8 mouse cellular contexts compared by ENCODE assay signal in genomic region chr8:117801443-117802298, GRCm38 (mm10). TPM values are rescaled to one million over a fixed set of nuclear protein-coding genes. Genes with fewer than 3 reads are reported as not detected.
DNase-seq lines count a peak whose midpoint lies in the region; ATAC-seq and TF ChIP-seq lines count a peak whose summit lies in the region.

Gene Mphosph6 (minus strand): TSS chr8:117801943.

- TF ChIP-seq CTCF in gastrocnemius, adult 2 months (IDR thresholded peaks at IDR 0.05) = no peak
- TF ChIP-seq CTCF in hindbrain, postnatal 0 days (IDR thresholded peaks at IDR 0.05; ENCODE audit: low read depth) = peak; percentile 32
- TF ChIP-seq CTCF in left cerebral cortex, adult 2 months (IDR thresholded peaks at IDR 0.05) = no peak; the same call in none of the 2 replicates

- H3K4me1 ChIP-seq in hindbrain, postnatal 0 days (ENCODE audit: insufficient read depth, low read length) = peaks cover 8% of the 10 kb centered on the region

- H3K9ac ChIP-seq in hindbrain, postnatal 0 days (replicated peaks; ENCODE audit: low read length) = peak within 1 kb of the TSS; percentile 78

- H3K4me2 ChIP-seq in hindbrain, postnatal 0 days (ENCODE audit: low read depth, low read length) = peak within 1 kb of the TSS; percentile 63

- H3K36me3 ChIP-seq in hindbrain, postnatal 0 days (ENCODE audit: insufficient read depth, low read length) = peaks cover 9% of the 10 kb centered on the region; the same call in 1 of the 2 replicates

- under 1% methylated on average over 65 of the region's 65 CpGs for WGBS in hindbrain, postnatal 0 days

- peak; percentile 91 for ATAC-seq in common myeloid progenitor, adult 5-6 weeks (replicated peaks; ENCODE audit: low read depth, poor library complexity, severe bottlenecking)
- ATAC-seq in hindbrain, postnatal 0 days = peak; percentile 98
- peak; percentile 94 for ATAC-seq in megakaryocyte, adult 5-6 weeks (ENCODE audit: poor library complexity, severe bottlenecking)

- DNase-seq in ZHBTc4 (ENCODE audit: low read depth, low spot score) = peak; percentile 99
- peak; percentile 98 for DNase-seq in gastrocnemius, adult 2 months
- peak; percentile 99 for DNase-seq in hindbrain, postnatal 0 days (ENCODE audit: low spot score)
- DNase-seq in left cerebral cortex, adult 2 months (ENCODE audit: extremely low spot score in 1 of 2, low spot score in 2 of 2) = peak; percentile 95
- DNase-seq in right cerebral cortex, adult 2 months (ENCODE audit: low spot score in 2 of 2) = peak; percentile 95 to 97
- DNase-seq in urinary bladder, postnatal 14 days (ENCODE audit: low spot score) = peak; percentile 97

- no peaks in the 10 kb centered on the region for H3K9me3 ChIP-seq in hindbrain, postnatal 0 days (ENCODE audit: low read length)

- H3K4me3 ChIP-seq in gastrocnemius, adult 2 months = peak within 1 kb of the TSS; percentile 99
- H3K4me3 ChIP-seq in hindbrain, postnatal 0 days (ENCODE audit: low read length) = peak within 1 kb of the TSS; percentile 74
- peak within 1 kb of the TSS; percentile 96 for H3K4me3 ChIP-seq in left cerebral cortex, adult 2 months

- no peaks in the 10 kb centered on the region for H3K27me3 ChIP-seq in hindbrain, postnatal 0 days (ENCODE audit: insufficient read depth, low read length)

- intact Hi-C loops in gastrocnemius, adult 2 months (cut with DNase I) = no loop called here
- intact Hi-C loops in left cerebral cortex, adult 2 months (cut with DNase I) = no loop called here

- H3K27ac ChIP-seq in gastrocnemius, adult 2 months = peak within 1 kb of the TSS; percentile 92
- H3K27ac ChIP-seq in hindbrain, postnatal 0 days = peak within 1 kb of the TSS; percentile 92
- peak within 1 kb of the TSS; percentile 75 for H3K27ac ChIP-seq in left cerebral cortex, adult 2 months

RNA-seq across cellular contexts. Expression of gene Mphosph6, which starts in this region (rescaled TPM):
- 46.9 and 51.0 TPM in 2 replicates for total RNA-seq in common myeloid progenitor, adult 5-6 weeks (2017)
- total RNA-seq in gastrocnemius, adult 2 months (2021) = 1 to 10 TPM; 5.0 to 6.6 TPM
- total RNA-seq in hindbrain, postnatal 0 days (2014; rRNA removed) = 12.5 and 12.8 TPM in 2 replicates
- polyA plus RNA-seq in hindbrain, postnatal 0 days (2015; fragmentation: Nextera tagmentation; extraction: Ambion mirVana) = 41.0 and 45.9 TPM in 2 replicates
- total RNA-seq in left cerebral cortex, adult 2 months (2021) = 10 to 100 TPM; 21.9 to 22.4 TPM
- 31.7 and 32.5 TPM in 2 replicates for total RNA-seq in megakaryocyte, adult 5-6 weeks (2015)
- total RNA-seq in megakaryocyte, adult 5-6 weeks (2017) = 25.1 and 33.8 TPM in 2 replicates

Comparison
In these comparisons a context has a peak if more than half of its experiments do, and no peak if none do; other contexts are left out.
1. Peak in every context shown above with its lines: DNase-seq, ATAC-seq, H3K4me3 ChIP-seq and H3K27ac ChIP-seq.